Mouse (Mus musculus): ENCODE measurements around the gene Ptprt.

DNA sequence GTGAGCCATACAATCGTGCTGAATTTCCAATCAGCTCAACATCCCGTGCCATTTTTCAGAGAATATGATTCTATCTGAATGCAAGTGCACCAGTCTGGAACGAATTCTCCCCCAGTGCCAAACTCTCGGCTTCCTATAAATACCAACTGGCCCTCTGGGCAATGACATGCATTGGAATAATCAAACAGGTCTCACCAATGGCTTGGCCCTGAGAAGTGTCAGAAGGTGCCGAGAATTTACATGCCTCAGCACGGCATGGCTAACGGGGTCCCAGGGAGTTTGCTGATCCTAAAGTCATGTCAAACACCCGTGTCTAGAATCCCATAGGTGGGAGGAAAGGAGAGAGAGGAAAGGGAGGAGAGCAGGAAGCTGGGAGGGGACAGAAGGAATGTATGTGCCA, 251.7 kb downstream of the Ptprt start:
- TF ChIP-seq CTCF (conservative IDR thresholded peaks at IDR 0.05 in 1 of 2, IDR thresholded peaks at IDR 0.05 in 1 of 2; ENCODE audit: low read depth in 2 of 2, low read length in 2 of 2) (no peak), POLR2A (IDR thresholded peaks at IDR 0.05; ENCODE audit: low read depth, low read length) (no peak), MAX (IDR thresholded peaks at IDR 0.05; ENCODE audit: low read length) (no peak), ZKSCAN1 (IDR thresholded peaks at IDR 0.05; ENCODE audit: borderline replicate concordance, low read depth, low read length) (no peak), BHLHE40 (IDR thresholded peaks at IDR 0.05; ENCODE audit: low read depth, low read length) (no peak), MAFK (IDR thresholded peaks at IDR 0.05; ENCODE audit: insufficient replicate concordance, low read length) (no peak), ETS1 (conservative IDR thresholded peaks at IDR 0.05; ENCODE audit: low read depth, low read length) (no peak), ZNF384 (IDR thresholded peaks at IDR 0.05; ENCODE audit: low read depth, low read length) (no peak), JUN (IDR thresholded peaks at IDR 0.05; ENCODE audit: insufficient read depth, low read depth, low read length) (no peak), CHD2 (IDR thresholded peaks at IDR 0.05; ENCODE audit: low read length) (no peak), RAD21 (IDR thresholded peaks at IDR 0.05; ENCODE audit: low read depth, low read length) (no peak), MXI1 (IDR thresholded peaks at IDR 0.05; ENCODE audit: low read depth, low read length) (no peak)

Data from CH12.LX (cell line).